Mouse (Mus musculus) central nervous system, embryonic 11.5 days (tissue): ENCODE data around the gene Tpbgl. TPM values are rescaled to one million over a fixed set of nuclear protein-coding genes. Genes with fewer than 3 reads are reported as not detected.

Experiments used
- polyA plus RNA-seq: library from polyadenylated mRNA; depleted of rRNA; stranded (reverse); fragments of >200 nt; gene quantifications from 2 replicates; pipeline ENCODE4 v1.2.3, GENCODE M21; 2012; rRNA removed

The Tpbgl gene
- 0.46 and 0.77 TPM in 2 replicates for polyA plus RNA-seq

DNA sequence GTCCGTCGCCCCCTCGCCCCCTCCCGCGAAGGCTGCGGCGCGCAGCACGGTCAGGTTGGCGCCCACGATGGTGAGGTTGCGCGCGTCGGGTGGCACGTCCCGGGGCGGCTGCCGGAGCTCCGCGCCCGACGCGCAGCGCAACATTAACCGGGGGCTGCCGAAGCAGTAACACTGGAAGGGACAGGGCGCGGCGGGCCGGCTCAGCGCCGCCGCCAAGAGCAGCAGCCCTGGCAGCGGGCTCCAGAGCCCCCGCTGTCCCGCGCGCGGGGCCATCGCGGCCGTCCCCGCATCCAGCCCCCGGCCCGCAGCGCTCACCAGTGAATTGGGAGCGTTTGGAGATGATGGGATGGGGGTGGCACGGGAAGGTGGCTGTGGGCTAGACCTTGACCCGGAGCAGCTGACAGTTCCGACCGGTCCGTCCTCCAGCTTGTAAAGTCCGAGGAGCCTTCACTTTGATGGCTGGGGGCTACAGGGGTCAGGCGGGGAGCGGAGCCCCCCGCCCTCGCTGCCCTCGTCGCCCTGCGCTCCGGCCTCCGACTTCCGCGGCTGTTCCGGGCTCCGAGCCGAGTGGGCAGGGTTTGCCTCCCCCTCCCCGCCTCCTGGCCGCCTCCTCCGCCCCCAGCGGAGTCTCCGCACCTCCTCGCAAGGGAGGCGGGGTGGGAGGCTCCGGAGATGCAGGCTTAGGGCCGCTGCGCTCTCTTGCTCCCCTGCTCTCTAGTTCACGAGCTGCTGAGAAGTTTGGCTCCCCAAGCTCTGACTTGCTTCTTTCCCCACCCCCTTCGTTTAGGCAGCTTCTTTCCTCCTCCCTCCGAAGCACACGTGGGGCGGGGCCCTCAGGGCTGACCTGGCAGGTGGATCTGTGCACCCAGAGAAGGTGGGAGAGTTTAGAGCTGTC is at the start of gene Tpbgl:
TSS of gene Tpbgl (minus strand) at position 728 of the 895 bp plus-strand sequence.

Other genes with a start within 250 kb of the Tpbgl start
- gene Gdpd5, start 245.7 kb downstream of the Tpbgl start, polyA plus RNA-seq = 14.5 and 23.2 TPM in 2 replicates
- gene Klhl35, start 161.1 kb downstream of the Tpbgl start, polyA plus RNA-seq = 21.1 and 32.0 TPM in 2 replicates
- gene Rps3, start 143.4 kb downstream of the Tpbgl start, polyA plus RNA-seq = 1,304 and 1,773 TPM in 2 replicates
- 34.8 and 44.9 TPM in 2 replicates for gene Arrb1, start 91.6 kb downstream of the Tpbgl start, polyA plus RNA-seq
- gene Slco2b1, start 84.2 kb upstream of the Tpbgl start, polyA plus RNA-seq = 2.1 and 2.6 TPM in 2 replicates
- not detected in 2 replicates for gene Olfr520, start 103.2 kb upstream of the Tpbgl start, polyA plus RNA-seq
- gene Olfr521, start 136.4 kb upstream of the Tpbgl start, polyA plus RNA-seq = not detected in 2 replicates
- 2.4 and 2.5 TPM in 2 replicates for gene Neu3, start 201.3 kb upstream of the Tpbgl start, polyA plus RNA-seq
- gene Xrra1, start 232.0 kb upstream of the Tpbgl start, polyA plus RNA-seq = 0.20 and 0.34 TPM in 2 replicates
- gene Spcs2, start 236.4 kb upstream of the Tpbgl start, polyA plus RNA-seq = 120 and 150 TPM in 2 replicates